Mouse (Mus musculus) cortical plate, adult 2 months (tissue): ENCODE data around the gene Arhgef3.

Experiments
- CTCF ChIP-seq: fragments of 200-500 bp; IDR thresholded peaks from 2 replicates; pipeline ENCODE4 v1.5.1; 2011; ENCODE audit warnings: mild to moderate bottlenecking, control low read depth, low read length; ENCODE audit not compliant: insufficient read depth; ENCODE audit errors: extremely low read depth
- POLR2A ChIP-seq: fragments of 200-500 bp; IDR thresholded peaks from 2 replicates; pipeline ENCODE4 v1.6.1; 2011; ENCODE audit warnings: mild to moderate bottlenecking, low read length, control low read depth; ENCODE audit not compliant: insufficient read depth; ENCODE audit errors: extremely low read depth

DNA sequence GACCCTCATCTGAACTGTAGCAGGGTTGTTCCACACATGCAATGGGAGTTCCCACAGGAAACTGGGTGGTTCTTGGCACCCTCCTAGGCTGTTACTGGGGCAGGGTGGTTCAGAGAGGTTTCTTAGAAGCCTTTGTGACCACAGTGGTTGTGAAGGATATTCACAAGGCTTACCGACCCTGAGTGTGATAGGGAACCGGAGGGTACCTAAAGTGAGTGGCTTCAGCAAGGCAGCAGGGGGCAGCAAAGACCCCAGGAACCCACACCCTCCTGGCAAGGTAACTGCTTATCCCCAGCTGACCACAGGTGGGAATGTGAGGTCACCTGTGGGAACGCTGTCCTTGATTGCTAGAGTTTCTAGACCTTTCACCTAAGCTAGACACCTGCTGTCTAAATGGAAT is 77.8 kb downstream of the Arhgef3 start:
- TF ChIP-seq CTCF (peak; percentile 65), POLR2A (no peak)
